Mouse (Mus musculus) brain, adult 2 months (tissue): ENCODE measurements at regions not wholly inside any gene's neighbourhood (a gene's known extent, or its start where the extent isn't known, plus 50 kb on each side); places are given as distances from the start of the nearest gene placed in this dataset.
A peak's percentile ranks its signal among the peaks of the same experiment; 100 is the strongest.

Experiments used
- DNase-seq: peaks from one replicate; pipeline ENCODE4 v3.0.0; 2011; ENCODE audit warnings: low read depth, low spot score

GRCm38 (mm10) chr15:26469901-26470383 lies 161.1 kb downstream of the March11 start:
- DNase-seq, result peak; percentile 71

- no peak for DNase-seq
Measured at GRCm38 (mm10) chr15:26487378-26487777, 178.5 kb downstream of the March11 start.
